Mouse (Mus musculus) erythroblast, embryonic 14.5 days (primary cell): Measurements from ENCODE around the gene Dpp4.

Source experiments
- GATA1 ChIP-seq: IDR thresholded peaks from 2 replicates; pipeline ENCODE4 v1.6.1; 2012; ENCODE audit warnings: low read length, inconsistent platforms, mixed read lengths
- TAL1 ChIP-seq: IDR thresholded peaks from 3 replicates; pipeline ENCODE4 v1.6.1; 2012; ENCODE audit warnings: low read length, inconsistent platforms, mixed read lengths

DNA sequence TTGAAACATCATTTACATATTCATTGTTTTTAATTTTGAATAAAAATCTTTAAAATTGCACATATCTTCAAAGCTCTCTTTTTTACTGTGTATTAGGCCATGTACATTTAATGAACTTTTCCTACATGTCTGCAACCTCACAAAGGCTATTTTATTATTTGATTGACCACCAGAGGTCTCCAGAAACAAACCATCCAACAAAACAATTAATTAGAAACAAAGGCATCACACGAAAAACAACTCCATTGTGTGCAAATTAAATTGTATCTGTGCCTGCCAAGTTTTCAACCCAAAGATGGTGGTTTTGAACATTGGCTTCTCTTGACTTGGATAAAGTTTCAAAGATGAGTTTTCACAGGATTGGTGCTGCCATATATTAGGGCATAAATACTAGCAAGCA, 65.3 kb downstream of the Dpp4 start:
- no peak for TF ChIP-seq TAL1
- no peak for TF ChIP-seq GATA1
